In the genomic region with DNA sequence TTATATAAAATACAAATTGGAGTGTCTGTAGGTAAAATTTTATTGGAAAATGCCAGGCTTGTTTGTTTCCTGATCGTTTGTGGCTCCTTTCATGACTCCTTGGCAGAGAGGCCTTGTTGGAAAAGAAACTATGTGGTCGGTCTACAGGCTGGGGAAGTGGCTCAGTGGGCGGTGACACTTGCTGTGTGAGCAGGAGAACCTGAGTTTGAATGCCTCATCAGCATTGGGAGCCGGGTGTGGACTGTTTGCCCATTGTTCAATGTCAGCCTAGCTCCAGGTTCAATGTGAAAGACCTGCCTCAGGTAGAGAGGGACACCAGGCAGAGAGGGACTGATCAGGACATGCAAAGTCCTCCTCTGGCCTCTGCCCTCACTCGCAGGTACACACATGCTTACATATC, we compare ENCODE assay signal across 19 mouse cellular contexts.
"Had no signal": no experiment of that assay in that cellular context is flagged by ENCODE, and none has a peak within 500 bp of the region (broad histone marks: within the 10 kb centered on the region; RNA-seq: fewer than 3 reads in every experiment).

No protein-coding gene starts in this region.

- H3K4me1 ChIP-seq: stomach, embryonic 15.5 days had no signal

- H3K4me2 ChIP-seq: lung, embryonic 14.5 days; midbrain, embryonic 12.5 days; neural tube, embryonic 13.5 days; neural tube, embryonic 15.5 days; stomach, embryonic 15.5 days had no signal

- H3K36me3 ChIP-seq: midbrain, embryonic 10.5 days; midbrain, embryonic 12.5 days; neural tube, embryonic 13.5 days; neural tube, embryonic 15.5 days; stomach, embryonic 15.5 days had no signal

- ATAC-seq: midbrain, embryonic 16.5 days had no signal

- DNase-seq: lung, adult 18-20 months; lung, embryonic 14.5 days; lung, postnatal 10 days; lung, postnatal 4 days; midbrain, embryonic 14.5 days; retina, postnatal 1 day; right cerebral cortex, adult 18-20 months; right cerebral cortex, postnatal 25 days; thymus, adult 2 months; thymus, postnatal 25 days; thymus, postnatal 4 days had no signal

- H3K9me3 ChIP-seq: midbrain, embryonic 10.5 days; midbrain, embryonic 12.5 days; neural tube, embryonic 13.5 days; neural tube, embryonic 15.5 days; stomach, embryonic 15.5 days had no signal

- H3K27ac ChIP-seq: midbrain, embryonic 10.5 days; midbrain, embryonic 12.5 days; neural tube, embryonic 13.5 days; neural tube, embryonic 15.5 days; stomach, embryonic 15.5 days; stomach, postnatal 0 days had no signal

- H3K9ac ChIP-seq: lung, embryonic 14.5 days; midbrain, embryonic 12.5 days; neural tube, embryonic 13.5 days; neural tube, embryonic 15.5 days; stomach, embryonic 15.5 days had no signal

- H3K27me3 ChIP-seq: midbrain, embryonic 12.5 days; stomach, embryonic 15.5 days had no signal

- H3K4me3 ChIP-seq: midbrain, embryonic 10.5 days; midbrain, embryonic 12.5 days; myocyte; neural tube, embryonic 13.5 days; neural tube, embryonic 15.5 days; stomach, embryonic 15.5 days had no signal
